Mouse (Mus musculus) hindbrain, embryonic 13.5 days (tissue): Measurements from ENCODE around the gene Aldh3b3. TPM values are rescaled to one million over a fixed set of nuclear protein-coding genes. Genes with fewer than 3 reads are reported as not detected.

Experiments
- ATAC-seq: fragments of 200-750 bp; cut with Nextera tagmentation; 2 replicates; pipeline ENCODE4 v1.8.0; 2017; ENCODE audit warnings: moderate TSS enrichment; ENCODE audit not compliant: low FRiP score
- H3K27ac ChIP-seq: fragments of 300-500 bp; sonication (generic); 2 replicates; pipeline ENCODE4 v1.5.1; 2015; ENCODE audit warnings: inconsistent platforms, mild to moderate bottlenecking, moderate library complexity
- H3K27me3 ChIP-seq: fragments of 300-500 bp; sonication (generic); 2 replicates; pipeline ENCODE4 v1.6.1; 2015; ENCODE audit warnings: mild to moderate bottlenecking, inconsistent platforms
- H3K36me3 ChIP-seq: fragments of 300-500 bp; sonication (generic); 2 replicates; pipeline ENCODE4 v1.6.1; 2015; ENCODE audit warnings: mild to moderate bottlenecking, inconsistent platforms
- H3K4me1 ChIP-seq: fragments of 300-500 bp; sonication (generic); replicated peaks from 2 replicates; pipeline ENCODE4 v1.6.1; 2015; ENCODE audit warnings: inconsistent platforms
- H3K4me2 ChIP-seq: fragments of 300-500 bp; sonication (generic); 2 replicates; pipeline ENCODE4 v1.6.1; 2015; ENCODE audit warnings: inconsistent platforms, mild to moderate bottlenecking, moderate library complexity
- H3K4me3 ChIP-seq: fragments of 300-500 bp; sonication (generic); 2 replicates; pipeline ENCODE4 v1.5.1; 2015; ENCODE audit warnings: mild to moderate bottlenecking, inconsistent platforms
- H3K9ac ChIP-seq: fragments of 300-500 bp; sonication (generic); 2 replicates; pipeline ENCODE4 v1.6.1; 2015; ENCODE audit warnings: mild to moderate bottlenecking, inconsistent platforms
- H3K9me3 ChIP-seq: fragments of 300-500 bp; sonication (generic); 2 replicates; pipeline ENCODE4 v1.6.1; 2016; ENCODE audit warnings: inconsistent platforms
- WGBS: fragments of 180-500 bp; shearing (Covaris S2); methylation state at CpG from one replicate; pipeline ENCODE4 v1.1.7; 2015; 5-methylcytosine and 5-hydroxymethylcytosine counted together
- polyA plus RNA-seq: library from polyadenylated mRNA; unstranded; fragments of >200 nt; fragmentation: Nextera tagmentation; extraction: Ambion mirVana; gene quantifications from 2 replicates; pipeline ENCODE4 v1.2.1, GENCODE M21; 2015

Gene Aldh3b3
- not detected in 2 replicates for polyA plus RNA-seq

DNA sequence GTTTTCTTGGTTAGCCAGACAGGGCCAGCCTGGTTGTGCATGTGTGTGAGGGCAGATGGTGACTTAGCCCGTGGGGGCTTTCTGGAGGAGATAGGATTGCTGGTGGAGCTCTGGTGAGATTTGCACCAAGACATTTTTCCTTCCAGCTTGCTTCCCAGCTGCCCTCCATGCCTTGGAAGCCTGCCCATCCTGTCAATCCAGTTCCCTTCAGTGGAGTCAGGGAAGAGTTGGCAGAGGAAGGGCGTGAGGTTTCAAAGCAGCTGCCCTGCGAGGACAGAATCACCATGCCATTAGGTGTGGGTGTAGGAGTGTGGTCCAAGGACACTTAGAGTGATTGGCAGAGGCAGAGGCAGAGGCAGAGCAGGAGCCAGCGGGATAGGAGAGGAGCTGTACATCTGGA lies at the start of gene Aldh3b3:
Gene Aldh3b3, plus strand, starts transcription at position 176 of the 400 bp plus-strand sequence.
- Histone ChIP-seq H3K4me1 (no peaks in the 10 kb centered on the region), H3K9ac (no peak within 1 kb of the TSS), H3K36me3 (no peaks in the 10 kb centered on the region), H3K27me3 (peaks cover 3% of the 10 kb centered on the region; the same call in 1 of the 2 replicates), H3K9me3 (no peaks in the 10 kb centered on the region), H3K4me2 (no peak within 1 kb of the TSS), H3K4me3 (no peak within 1 kb of the TSS), H3K27ac (no peak within 1 kb of the TSS)
- WGBS = 76% methylated on average over 4 of the region's 4 CpGs
- ATAC-seq = no peak

DNA sequence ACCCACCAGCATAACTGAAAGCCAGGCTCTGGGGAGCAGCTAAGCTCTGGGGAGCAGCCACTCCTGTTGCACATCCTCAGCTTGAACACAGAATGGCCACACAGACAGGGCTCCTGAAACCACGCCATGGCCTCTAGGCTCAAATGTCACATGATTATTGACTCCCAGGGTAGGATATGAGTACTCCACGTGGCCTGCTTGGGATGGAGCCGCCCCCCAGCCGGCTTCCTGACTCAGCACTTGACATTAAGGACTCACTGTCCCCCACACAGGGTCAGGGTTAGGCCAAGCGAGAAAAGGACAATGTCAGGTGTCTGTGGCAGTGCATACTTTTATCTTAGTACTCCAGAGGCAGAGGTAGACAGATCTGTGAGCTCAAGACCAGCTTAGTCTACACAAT lies 48.2 kb upstream of the Aldh3b3 start:
- H3K4me3 ChIP-seq = no peak overlapping the region
- H3K9ac ChIP-seq = 0 out of 2 replicates have a peak overlapping the region, but pooled peaks have one; percentile 8
- no peaks in the 10 kb centered on the region for H3K9me3 ChIP-seq
- no peak for ATAC-seq
- H3K27ac ChIP-seq = no peak overlapping the region
- H3K4me2 ChIP-seq = no peak overlapping the region
- peaks cover 18% of the 10 kb centered on the region; the same call in 1 of the 2 replicates for H3K27me3 ChIP-seq
- H3K4me1 ChIP-seq = peaks cover 51% of the 10 kb centered on the region
- WGBS = 83% methylated on average over 5 of the region's 5 CpGs
- H3K36me3 ChIP-seq = peaks cover 35% of the 10 kb centered on the region

DNA sequence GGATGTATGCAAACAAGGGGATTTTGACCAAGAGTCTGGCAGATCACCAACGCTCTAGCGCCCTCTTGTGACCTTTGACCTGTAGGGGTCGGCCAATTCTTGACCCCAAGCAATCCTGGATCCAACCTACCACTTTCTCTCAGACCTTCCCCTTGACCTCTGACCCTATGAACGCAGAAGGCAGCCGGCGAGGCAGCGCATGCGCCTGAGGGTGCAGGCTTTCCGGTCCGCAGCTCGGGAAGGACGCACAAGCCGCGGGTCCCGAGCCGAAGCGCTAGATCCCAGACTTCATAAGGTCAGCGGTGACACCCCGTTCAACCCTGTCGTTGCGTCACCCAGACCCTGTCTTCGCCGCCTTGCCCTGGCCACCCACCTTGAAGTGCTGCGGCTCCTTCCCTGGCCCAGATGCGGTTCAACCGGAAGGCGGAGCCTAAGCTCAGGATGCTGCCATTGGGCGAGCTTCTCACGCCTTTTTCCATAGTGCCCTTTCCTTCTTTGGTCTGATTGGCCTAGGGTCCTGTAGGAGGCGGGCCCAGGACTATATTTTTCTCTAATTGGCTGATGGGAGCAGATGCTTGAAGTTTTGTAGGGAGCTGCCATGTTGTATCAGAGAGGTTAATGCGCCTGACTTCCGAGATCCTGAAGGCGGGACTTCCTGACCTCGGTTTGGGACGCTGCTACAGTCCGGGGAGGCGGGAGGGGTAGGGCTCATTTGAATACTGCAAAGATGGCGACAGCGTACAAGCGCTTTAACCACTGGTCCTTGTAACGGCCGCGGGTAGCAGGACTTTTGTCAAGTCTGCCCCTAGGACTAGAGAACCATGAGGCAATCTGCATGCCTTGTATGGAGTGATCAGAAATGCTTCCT lies 45.9 kb upstream of the Aldh3b3 start, which contains the start of gene Ndufs8:
Gene Ndufs8, minus strand, starts transcription at position 438 of the 868 bp plus-strand sequence.
- H3K9ac ChIP-seq = peak within 1 kb of the TSS; percentile 70
- H3K4me1 ChIP-seq = peaks cover 29% of the 10 kb centered on the region
- peak within 1 kb of the TSS; percentile 76 for H3K4me2 ChIP-seq
- 0 out of 2 replicates have a peak, but pooled peaks cover under 1% of the 10 kb centered on the region for H3K27me3 ChIP-seq
- WGBS = under 1% methylated on average over 43 of the region's 43 CpGs
- peak within 1 kb of the TSS; percentile 88 for H3K27ac ChIP-seq
- peak; percentile 97 for ATAC-seq
- H3K36me3 ChIP-seq = peaks cover 35% of the 10 kb centered on the region
- H3K9me3 ChIP-seq = no peaks in the 10 kb centered on the region
- peak within 1 kb of the TSS; percentile 55 for H3K4me3 ChIP-seq

DNA sequence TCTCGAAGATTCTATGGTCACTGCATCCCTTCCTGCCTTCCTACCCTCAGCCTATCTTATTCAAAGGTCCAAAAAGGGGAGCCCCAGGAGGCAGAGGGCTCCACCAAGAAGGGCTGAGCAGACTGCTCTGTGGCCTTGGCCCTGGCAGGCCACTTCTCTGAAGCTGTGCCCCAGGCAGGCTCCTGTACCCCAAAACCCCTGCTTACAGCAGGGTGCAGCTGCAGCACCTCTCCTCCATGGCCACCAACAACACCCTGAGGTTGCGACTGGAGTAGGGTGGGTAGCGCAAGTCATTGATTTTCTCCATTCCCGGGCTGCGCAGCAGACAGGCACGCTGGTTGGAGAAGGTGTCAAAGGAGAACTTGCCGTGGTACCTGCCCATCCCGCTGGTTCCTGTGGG lies 44.8 kb upstream of the Aldh3b3 start:
- 0 out of 2 replicates have a peak overlapping the region, but pooled peaks have one; percentile 75 for H3K27ac ChIP-seq
- H3K4me1 ChIP-seq = peaks cover 28% of the 10 kb centered on the region
- H3K36me3 ChIP-seq = peaks cover 25% of the 10 kb centered on the region
- ATAC-seq = no peak
- no peaks in the 10 kb centered on the region for H3K9me3 ChIP-seq
- peak overlapping the region; percentile 55 for H3K4me3 ChIP-seq
- peak overlapping the region; percentile 66 for H3K9ac ChIP-seq
- H3K4me2 ChIP-seq = peak overlapping the region; percentile 76
- 87% methylated on average over 8 of the region's 8 CpGs for WGBS
- H3K27me3 ChIP-seq = no peaks in the 10 kb centered on the region

DNA sequence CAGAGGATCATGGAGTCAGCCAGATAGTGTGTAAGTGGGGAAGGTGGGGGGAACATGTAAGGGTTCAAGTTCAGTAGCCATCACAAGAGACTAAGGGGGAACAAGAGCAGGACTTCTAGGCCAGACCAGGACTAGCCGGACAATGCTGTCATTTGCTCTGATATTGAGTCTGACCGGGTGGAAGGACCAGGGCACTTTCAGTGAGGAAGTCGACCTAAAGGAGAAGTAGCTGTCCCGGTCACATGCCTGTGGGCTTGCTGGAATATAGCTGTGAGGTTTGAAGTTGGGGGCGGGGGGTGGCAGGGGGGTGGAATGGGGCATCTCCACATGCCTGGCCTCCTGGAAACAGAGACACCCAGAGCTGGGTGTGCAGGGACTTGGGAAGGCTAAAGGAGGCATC lies 43.9 kb upstream of the Aldh3b3 start:
- Histone ChIP-seq H3K27me3 (no peaks in the 10 kb centered on the region), H3K4me1 (peaks cover 28% of the 10 kb centered on the region), H3K36me3 (peaks cover 16% of the 10 kb centered on the region), H3K27ac (no peak overlapping the region), H3K4me2 (no peak overlapping the region), H3K9ac (no peak overlapping the region), H3K9me3 (no peaks in the 10 kb centered on the region), H3K4me3 (no peak overlapping the region)
- no peak for ATAC-seq
- WGBS = 97% methylated on average over 5 of the region's 5 CpGs

DNA sequence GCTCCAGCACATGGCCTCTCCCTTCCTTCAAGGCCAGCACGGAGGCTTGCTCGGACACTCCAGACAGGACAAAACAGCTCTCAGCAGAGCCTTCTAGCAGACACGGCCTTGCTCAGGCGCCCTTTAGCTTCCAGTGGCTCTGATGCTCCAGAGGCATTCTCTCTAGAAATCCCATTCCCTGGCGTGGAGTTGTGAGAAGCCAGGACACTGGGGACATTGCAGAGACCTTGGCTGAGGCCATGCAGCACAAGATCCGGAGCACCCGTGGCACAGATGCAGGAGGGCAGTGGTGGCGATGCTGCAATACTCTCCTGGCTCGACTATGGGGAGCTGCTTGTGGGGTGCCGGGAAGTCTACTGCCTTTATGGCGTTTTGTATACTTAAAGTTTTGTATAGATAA lies 41.7 kb upstream of the Aldh3b3 start:
- Histone ChIP-seq H3K27ac (no peak overlapping the region), H3K36me3 (no peaks in the 10 kb centered on the region), H3K9ac (0 out of 2 replicates have a peak overlapping the region, but pooled peaks have one; percentile 11), H3K4me2 (no peak overlapping the region), H3K4me1 (peaks cover 18% of the 10 kb centered on the region), H3K9me3 (no peaks in the 10 kb centered on the region), H3K27me3 (no peaks in the 10 kb centered on the region), H3K4me3 (no peak overlapping the region)
- 84% methylated on average over 11 of the region's 11 CpGs for WGBS
- ATAC-seq = no peak

DNA sequence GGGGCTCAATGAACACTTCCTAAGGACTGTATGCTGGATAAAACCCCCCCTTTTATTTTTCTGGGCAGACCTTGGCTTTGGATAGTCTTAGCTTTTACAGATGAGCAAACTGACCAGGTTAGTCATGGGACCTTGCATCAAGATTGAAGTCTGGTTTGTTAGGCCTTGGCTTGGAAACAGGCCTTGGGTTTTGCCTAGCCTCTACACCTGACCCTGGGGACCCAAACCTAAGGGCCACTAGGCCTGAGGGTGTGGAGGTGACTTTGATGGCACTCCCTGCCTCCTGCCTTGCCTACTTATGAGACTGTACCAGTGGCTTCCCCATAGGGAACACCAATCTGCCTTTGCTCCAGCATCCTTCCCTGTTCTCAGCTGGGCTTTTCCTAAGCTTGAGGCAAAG lies 38.5 kb upstream of the Aldh3b3 start:
- no peak overlapping the region for H3K9ac ChIP-seq
- H3K4me1 ChIP-seq = no peaks in the 10 kb centered on the region
- H3K27me3 ChIP-seq = no peaks in the 10 kb centered on the region
- H3K4me2 ChIP-seq = no peak overlapping the region
- no peak for ATAC-seq
- no peaks in the 10 kb centered on the region for H3K36me3 ChIP-seq
- no peak overlapping the region for H3K27ac ChIP-seq
- no peaks in the 10 kb centered on the region for H3K9me3 ChIP-seq
- no peak overlapping the region for H3K4me3 ChIP-seq

DNA sequence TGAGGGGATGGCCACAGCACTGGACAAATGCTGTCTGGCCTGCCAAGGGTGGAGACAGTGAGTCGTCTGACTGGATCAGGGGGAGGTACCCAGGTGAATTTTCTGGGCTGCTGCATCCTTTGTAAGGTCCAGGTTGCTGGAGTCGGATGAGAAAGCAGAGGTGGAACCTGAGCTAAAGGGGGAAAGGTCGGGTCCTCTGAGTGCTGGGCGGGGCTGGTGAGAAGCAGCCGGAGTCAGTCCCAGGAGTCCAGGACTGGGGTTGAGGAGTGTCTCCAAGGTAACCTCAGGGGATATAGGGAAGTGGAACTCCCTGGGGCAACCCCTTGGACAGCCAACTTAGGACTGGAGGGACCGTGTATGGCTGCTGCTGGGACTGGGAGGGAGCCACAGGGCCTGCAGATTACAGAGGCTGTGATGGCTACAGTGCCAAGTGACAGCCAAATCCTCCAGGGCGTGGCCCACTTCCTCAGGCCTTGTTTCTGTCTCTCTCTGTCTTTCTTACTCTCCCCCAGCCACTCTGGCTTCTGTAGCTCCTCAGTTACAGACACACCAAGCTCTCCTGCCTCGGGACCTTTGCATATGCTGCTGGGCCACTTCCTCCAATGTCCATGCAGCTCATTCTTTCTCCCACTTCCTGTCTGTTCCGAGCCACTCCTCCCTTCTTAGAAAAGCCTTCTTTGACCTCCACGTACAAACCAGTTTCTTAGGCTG lies 35.6 kb upstream of the Aldh3b3 start:
- H3K9ac ChIP-seq = no peak overlapping the region
- H3K36me3 ChIP-seq = no peaks in the 10 kb centered on the region
- no peak overlapping the region for H3K4me2 ChIP-seq
- WGBS = 64% methylated on average over 10 of the region's 10 CpGs
- H3K4me3 ChIP-seq = no peak overlapping the region
- no peak overlapping the region for H3K27ac ChIP-seq
- H3K27me3 ChIP-seq = no peaks in the 10 kb centered on the region
- no peak for ATAC-seq
- 0 out of 2 replicates have a peak, but pooled peaks cover 3% of the 10 kb centered on the region for H3K4me1 ChIP-seq
- H3K9me3 ChIP-seq = no peaks in the 10 kb centered on the region

DNA sequence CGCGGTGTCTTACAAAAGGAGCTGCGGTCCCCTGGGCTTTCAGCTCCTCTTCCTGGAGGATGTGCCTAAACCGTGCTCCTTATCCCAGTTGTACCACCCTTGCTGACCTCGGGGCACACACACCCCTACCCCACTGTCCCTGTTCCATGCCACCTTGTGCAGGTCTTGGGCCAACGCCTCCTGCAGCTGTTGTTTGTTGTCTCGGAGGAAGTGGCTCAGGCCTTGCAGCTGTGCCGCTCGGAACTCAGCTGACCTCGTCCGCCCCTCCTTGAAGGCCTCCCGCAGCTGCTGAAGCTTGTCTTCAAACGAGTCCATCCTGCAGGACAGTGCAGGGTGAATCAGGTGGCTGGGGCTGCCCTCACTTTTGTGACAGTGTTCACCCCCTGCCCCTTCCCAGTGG lies 34.9 kb upstream of the Aldh3b3 start:
- H3K27me3 ChIP-seq = no peaks in the 10 kb centered on the region
- H3K27ac ChIP-seq = 0 out of 2 replicates have a peak overlapping the region, but pooled peaks have one; percentile 23
- no peak for ATAC-seq
- 53% methylated on average over 13 of the region's 13 CpGs for WGBS
- H3K4me3 ChIP-seq = no peak overlapping the region
- no peaks in the 10 kb centered on the region for H3K36me3 ChIP-seq
- H3K9ac ChIP-seq = no peak overlapping the region
- H3K4me2 ChIP-seq = no peak overlapping the region
- H3K9me3 ChIP-seq = no peaks in the 10 kb centered on the region
- H3K4me1 ChIP-seq = 0 out of 2 replicates have a peak, but pooled peaks cover 3% of the 10 kb centered on the region

DNA sequence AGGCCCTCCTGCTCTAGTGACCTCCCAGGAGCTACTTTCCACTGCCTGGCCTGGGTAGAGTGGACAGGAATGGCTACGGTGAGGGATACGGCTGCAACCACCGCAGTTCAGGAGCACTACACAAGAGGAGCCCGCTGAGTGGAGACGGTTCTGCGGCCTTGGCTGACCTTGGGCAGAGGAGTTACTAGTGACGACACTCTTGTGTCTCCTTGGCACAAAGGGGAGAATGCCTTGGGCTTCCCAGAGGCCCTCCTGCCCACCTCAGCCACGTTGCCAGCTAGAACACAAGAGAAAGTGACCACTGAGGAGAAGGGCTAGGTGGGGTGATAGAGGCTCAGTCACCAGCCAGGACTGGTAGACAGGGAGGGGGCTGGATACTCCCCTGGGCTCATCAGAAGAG lies 34.3 kb upstream of the Aldh3b3 start:
- 85% methylated on average over 8 of the region's 8 CpGs for WGBS
- no peaks in the 10 kb centered on the region for H3K9me3 ChIP-seq
- H3K4me3 ChIP-seq = no peak overlapping the region
- no peak overlapping the region for H3K9ac ChIP-seq
- H3K27ac ChIP-seq = 0 out of 2 replicates have a peak overlapping the region, but pooled peaks have one; percentile 23
- H3K36me3 ChIP-seq = no peaks in the 10 kb centered on the region
- no peak overlapping the region for H3K4me2 ChIP-seq
- no peaks in the 10 kb centered on the region for H3K27me3 ChIP-seq
- no peak for ATAC-seq
- peaks cover 9% of the 10 kb centered on the region for H3K4me1 ChIP-seq

DNA sequence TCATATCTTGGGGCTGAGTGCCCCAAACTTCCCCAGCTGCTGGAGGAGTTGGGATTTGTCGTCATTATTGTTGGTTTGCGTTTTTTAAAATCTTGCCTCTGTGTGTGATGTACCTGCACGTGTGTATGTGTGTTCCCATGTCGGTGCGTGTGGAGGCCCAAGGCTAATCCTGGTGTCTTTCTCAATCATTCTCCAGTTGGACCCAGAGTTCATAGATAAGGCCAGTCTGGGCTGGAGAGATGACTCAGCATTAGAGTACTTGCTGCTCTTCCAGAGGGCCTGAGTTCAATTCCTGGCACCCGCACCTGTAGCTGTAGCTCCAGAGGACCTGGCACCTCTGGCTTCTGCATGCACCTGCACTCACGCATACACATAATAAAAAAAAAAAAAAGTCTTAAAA lies 33.6 kb upstream of the Aldh3b3 start:
- no peak for ATAC-seq
- no peaks in the 10 kb centered on the region for H3K9me3 ChIP-seq
- no peak overlapping the region for H3K9ac ChIP-seq
- no peaks in the 10 kb centered on the region for H3K36me3 ChIP-seq
- no peak overlapping the region for H3K4me3 ChIP-seq
- no peak overlapping the region for H3K27ac ChIP-seq
- no peaks in the 10 kb centered on the region for H3K27me3 ChIP-seq
- no peak overlapping the region for H3K4me2 ChIP-seq
- WGBS = 92% methylated on average over 7 of the region's 7 CpGs
- H3K4me1 ChIP-seq = peaks cover 16% of the 10 kb centered on the region

DNA sequence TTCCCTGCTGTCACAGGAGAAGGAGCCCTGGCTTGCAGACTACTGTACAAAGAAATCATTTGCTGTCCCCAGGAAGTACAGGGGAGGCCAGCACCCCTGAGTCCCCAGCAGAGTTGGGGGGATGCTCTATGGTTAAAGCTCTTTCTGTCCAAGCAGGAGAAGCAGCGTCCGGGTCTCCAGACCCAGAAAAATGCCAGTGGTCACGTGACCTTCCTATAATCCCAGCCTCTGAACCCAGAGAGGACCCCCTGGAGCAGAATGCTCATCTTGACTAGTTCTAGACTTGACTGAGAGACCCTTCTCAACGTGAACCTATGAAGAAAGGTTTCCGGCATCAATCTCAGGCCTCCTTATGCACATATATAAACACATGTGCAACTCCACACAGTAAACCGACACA lies 32.6 kb upstream of the Aldh3b3 start:
- no peaks in the 10 kb centered on the region for H3K27me3 ChIP-seq
- 86% methylated on average over 6 of the region's 6 CpGs for WGBS
- H3K9ac ChIP-seq = no peak overlapping the region
- no peak overlapping the region for H3K4me3 ChIP-seq
- H3K27ac ChIP-seq = no peak overlapping the region
- H3K4me2 ChIP-seq = no peak overlapping the region
- no peak for ATAC-seq
- H3K36me3 ChIP-seq = no peaks in the 10 kb centered on the region
- H3K9me3 ChIP-seq = no peaks in the 10 kb centered on the region
- peaks cover 25% of the 10 kb centered on the region for H3K4me1 ChIP-seq
